Mouse (Mus musculus) c-Kit-negative CD71-positive TER-119-positive erythroid progenitor cells, embryonic 14.5 days (primary cell): Measurements from ENCODE around the gene Hspa5.
"Not testable (repeated sequence)": the region's sequence is repeated elsewhere in the genome, so short reads cannot be mapped to it uniquely, and the experiment has no call there.

Experiments used
- DNase-seq: peaks from one replicate; pipeline ENCODE4 v3.0.0-alpha.2; 2013; ENCODE audit warnings: low read depth, low spot score

Gene Hspa5

DNA sequence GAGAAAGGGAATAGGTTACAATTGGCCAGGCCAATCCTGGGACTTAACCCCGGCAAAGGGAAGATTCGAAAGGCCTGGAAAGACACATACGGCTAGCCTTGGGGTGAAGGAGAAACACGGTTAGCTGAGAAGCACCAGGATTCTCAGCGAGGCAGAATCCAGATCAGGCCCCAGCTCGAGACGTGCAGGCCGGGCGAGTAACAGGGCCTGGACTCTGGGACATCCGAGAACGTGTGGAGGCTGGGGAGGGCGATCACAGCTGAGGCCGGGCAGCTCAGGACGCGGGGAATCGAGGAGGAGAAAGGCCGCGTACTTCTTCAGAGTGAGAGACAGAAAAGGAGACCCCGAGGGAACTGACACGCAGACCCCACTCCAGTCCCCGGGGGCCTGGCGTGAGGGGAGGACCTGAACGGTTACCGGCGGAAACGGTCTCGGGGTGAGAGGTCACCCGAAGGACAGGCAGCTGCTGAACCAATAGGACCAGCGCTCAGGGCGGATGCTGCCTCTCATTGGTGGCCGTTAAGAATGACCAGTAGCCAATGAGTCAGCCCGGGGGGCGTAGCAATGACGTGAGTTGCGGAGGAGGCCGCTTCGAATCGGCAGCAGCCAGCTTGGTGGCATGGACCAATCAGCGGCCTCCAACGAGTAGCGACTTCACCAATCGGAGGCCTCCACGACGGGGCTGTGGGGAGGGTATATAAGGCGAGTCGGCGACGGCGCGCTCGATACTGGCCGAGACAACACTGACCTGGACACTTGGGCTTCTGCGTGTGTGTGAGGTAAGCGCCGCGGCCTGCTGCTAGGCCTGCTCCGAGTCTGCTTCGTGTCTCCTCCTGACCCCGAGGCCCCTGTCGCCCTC lies at the start of gene Hspa5:
TSS of gene Hspa5 (plus strand) at position 603 of the 859 bp plus-strand sequence.
- DNase-seq = peak; percentile 98

DNA sequence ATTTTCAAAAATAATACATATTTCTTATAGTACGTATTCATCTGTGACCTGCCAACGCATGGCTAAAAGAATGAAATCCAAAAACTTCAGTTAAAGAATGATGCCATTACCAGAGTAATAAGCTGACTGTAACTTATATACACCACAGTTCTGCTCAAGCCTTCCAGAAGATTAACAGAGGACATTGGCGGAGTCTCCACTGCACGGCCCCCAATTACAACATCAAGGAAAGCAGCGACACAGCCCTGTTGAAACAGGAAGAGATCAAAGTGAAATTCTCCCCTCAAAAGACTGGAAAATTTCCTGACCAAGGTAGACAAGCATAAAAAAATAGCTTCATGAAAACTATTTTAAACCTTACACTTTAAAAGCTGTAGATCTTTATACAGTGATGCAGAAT lies 46.5 kb upstream of the Hspa5 start:
- no peak for DNase-seq

DNA sequence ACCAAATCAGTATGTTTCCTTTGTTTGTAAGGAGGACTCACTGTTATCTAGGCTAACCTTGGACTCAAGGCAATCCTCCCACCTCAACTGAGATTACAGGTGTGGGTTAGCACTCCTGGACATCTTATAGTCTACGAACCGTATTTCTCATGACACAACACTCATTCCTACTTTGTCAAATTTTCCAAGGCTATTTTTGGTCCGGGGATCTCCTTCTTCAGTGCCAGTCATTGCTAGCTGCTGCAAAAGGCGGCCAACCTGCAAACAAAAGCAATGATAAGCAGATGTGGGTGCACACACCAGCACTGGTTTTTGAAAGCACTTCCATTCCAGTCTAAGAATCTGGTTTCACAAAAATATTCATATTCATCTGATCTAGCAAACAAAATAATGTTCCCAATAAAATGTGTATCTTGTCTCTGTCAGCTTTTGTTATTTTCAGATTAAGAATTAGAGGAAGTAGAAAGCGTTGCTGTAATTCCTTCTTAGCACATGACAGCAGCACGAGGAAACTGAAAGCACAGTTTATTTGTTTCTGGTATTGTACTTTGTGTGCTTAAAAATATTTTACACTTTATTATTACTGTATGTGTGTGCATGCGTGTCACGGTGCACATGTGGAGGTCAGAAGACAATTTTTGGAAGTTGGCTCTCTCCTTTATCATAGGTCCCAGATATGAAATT lies 44.6 kb upstream of the Hspa5 start:
- DNase-seq = no peak

DNA sequence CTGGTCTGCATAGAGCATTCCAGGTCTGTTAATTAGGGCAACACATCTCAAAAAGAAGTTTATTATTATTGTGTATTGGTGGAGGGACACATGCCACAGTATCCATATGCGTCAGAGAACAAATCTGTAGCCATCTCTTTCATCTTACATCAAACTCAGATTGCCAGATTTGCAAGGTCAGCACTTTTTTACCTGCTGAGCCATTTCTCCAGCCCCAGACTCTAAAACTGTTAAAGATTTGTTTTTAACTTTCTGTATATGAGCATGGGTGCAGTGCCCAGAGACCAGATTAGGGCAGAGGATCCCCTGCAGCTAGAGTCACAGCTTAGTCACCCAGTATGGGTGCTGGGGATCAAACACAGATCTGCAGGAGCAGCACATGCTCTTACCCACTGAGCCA lies 35.1 kb upstream of the Hspa5 start:
- DNase-seq = no peak

DNA sequence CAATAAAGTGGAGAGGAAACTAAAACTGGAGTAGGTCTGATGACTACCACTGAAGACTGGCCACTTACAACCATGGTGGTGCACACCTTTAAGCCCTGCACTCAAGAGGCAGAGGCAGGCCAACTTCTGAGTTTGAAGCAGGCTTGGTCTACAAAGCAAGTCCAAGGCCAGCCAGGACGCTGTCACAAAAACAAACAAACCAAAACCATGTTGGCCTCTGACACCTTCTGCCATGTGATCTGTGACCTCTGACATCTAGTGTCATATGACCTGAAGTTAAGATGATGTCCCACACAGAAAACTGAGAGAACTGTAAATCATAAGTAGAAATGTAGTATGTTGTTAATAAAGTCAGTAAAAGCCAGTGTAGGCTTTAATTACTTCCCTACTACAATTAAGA lies 33.9 kb upstream of the Hspa5 start:
- no peak for DNase-seq

DNA sequence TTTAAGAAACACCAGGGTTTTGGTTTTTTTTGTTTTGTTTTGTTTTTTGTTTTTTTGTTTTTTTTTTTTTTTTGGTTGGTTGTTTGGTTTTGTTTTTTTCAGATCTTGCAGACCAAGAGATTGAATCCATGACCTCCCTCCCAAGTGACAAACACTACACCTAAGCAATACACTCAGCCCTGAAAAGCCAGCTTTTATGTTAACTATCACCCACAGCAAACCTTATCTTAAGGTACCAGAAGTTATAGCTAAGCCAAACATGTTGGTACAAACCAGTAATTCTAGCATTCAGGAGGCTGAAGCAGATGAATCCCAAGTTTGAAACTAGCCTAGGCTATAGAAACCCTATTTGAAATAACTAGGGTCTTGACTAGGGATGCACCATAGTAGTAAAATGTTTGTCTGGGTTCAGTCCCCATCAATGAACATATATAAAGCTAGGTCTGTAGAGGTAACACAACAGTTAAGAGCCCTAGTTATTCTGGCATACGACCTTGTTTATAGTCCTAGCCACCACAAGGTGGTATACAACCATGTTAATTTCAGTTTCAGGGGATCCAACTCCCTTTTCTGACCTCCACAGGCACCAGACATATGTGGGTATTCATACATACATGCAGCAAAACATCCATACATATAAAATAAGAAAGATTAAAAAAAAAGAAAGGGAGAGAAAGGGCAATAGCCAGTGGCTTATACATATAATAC lies 31.9 kb upstream of the Hspa5 start:
- DNase-seq = peak; percentile 69

DNA sequence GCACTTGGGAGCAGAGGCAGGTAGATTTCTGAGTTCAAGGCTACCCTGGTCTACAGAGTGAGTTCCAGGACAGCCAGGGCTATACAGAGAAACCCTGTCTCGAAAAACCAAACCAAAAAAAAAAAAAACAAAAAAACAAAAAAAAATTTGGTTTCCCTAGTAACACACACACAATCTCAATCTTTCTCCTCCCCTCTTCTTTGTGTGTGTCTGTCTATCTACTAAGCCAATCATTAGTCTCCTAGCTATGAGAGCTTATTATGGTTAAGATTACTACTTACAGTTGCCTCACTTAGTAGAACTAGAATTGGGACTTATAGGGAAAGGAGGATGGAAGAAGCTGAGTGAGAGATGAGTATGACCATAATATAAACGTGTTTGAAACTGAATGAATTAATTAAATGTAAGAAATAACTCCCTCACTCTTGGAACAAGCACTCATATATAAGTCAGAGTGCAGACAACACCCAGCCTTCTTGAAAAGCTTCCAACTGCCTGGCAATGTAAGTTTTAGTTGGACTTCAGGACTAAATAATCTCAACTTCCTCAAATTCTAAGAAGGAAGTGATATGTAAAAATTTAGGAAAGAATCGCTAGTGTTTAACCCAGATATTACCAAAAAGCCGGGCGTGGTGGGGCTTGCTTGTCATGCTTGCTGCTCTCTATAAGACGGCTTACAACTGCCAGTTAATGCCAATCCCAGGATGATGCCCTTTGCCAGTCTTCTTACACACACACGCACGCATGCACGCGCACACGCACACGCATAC lies 30.2 kb upstream of the Hspa5 start:
- DNase-seq = no peak

DNA sequence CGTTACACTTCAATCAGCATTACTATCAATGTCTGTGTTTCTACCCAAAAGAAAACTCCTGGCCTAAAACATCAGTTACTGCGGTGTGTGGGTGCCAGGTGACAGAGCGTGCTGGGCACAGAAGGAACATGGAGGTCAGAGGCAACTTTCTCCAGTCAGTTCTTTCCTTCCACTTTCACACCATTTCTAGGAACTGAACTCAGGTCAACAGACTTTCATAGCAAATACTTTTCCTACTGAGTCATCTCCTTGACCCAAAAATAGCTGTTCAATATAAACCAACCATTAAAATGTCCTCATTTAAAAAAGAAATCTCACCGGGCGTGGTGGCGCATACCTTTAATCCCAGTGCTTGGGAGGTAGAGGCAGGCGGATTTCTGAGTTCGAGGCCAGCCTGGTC lies 29.1 kb upstream of the Hspa5 start:
- DNase-seq = no peak

DNA sequence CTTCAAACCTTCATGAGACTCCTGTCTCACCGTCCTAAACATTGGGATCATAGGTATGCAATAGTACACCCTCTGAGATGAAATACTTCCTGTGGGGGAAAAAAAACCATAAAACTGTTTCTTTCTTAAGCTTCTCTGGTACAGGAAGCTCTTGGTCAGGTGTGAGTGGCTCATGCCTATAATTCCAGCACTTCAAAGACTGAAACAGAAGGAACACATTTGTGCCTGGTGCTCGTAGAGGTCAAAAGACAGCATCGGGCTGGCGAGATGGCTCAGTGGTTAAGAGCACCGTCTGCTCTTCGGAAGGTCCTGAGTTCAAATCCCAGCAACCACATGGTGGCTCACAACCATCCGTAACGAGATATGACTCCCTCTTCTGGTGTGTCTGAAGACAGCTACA lies 27.3 kb upstream of the Hspa5 start:
- DNase-seq = no peak

DNA sequence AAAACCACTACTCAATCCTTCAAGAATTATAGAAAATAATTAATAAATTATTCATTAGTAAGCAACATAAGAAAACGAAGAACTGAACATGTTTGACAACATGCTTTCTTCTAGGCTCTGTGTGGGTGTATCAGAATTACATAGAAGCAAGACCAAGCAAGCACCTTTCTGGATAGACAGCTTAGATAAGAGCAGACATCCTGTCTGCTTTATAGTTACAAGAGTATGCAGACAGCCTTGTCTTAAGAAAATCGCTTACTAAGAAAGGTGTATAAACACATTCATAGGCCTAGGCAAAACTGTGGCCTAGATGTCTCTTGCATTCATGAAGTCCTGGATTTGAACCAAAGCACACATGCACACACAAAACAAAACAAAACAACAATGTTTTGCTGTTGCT lies 26.1 kb upstream of the Hspa5 start:
- no peak for DNase-seq

DNA sequence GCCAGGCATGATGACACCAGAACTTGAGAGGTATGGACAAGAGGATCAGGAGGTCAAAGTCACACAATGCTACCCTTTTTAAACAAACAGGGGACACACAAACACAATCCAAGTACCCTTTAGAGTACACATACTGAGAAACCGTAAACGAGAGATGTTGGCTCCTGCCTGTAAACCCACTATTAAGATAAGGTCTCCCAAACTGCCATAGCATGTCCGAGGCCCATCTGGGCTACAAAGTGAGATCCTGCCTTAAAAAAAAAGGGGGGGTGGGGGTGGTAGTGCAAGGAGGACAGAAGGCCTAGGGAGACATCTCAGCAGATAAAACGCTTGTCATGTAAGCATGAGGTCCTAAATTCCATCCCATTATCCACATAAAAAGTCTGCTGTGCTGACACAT lies 23.3 kb upstream of the Hspa5 start:
- no peak for DNase-seq

DNA sequence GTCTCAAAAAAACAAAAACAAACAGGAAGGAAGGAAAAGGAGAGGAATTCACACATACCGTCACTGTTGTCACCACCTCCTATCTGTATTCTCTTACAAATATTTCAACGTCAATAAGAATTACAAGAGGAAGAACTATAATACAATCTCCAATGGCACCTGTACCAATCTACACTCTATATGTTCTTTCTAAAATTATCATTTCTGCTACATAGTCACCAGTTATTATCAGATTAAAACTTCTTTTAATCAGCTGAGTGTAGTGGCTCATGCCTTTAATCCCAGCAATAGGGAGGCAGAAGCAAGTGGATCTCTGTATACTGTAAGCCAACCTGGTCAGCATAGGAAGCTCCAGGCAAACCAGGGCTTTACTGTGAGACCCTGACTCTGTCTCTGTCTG lies 21.5 kb upstream of the Hspa5 start:
- no peak for DNase-seq

DNA sequence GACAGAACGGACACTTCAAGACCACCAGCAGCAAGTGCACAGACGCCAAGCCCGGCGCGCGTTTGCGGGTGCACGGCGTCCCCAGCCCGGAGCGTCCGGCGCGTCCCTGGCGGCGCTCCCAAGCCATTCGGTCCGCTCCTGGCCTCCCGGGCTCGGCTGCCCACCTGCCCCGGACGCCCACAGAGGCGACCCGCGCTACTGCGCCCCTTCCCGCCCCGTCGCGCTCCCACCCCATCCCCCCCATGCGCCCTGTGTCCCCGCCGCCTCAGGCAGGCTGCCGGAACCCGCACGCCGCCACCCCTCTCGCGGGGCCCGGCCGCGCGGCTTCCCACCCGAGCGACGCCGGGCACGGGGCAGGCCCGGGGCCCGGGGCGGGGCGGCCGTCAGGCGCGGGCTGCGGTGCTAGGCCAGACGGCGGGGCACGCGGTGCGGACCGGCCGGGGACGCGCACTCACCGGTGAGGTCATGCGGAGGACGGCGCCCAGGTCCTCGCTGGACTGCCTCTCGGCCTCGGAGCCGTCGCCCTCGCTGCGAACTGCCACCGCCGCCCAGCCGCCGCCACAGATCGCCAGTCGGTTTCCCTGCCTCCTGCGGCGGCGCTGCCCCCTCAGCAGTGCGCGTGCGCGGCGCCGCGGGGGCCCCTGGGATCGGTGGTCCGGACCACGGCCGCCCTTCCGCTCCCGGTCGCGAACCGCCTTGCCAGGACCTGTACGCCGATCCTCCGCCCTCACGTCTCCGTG lies 17.8 kb upstream of the Hspa5 start:
- peak; percentile 76 for DNase-seq

DNA sequence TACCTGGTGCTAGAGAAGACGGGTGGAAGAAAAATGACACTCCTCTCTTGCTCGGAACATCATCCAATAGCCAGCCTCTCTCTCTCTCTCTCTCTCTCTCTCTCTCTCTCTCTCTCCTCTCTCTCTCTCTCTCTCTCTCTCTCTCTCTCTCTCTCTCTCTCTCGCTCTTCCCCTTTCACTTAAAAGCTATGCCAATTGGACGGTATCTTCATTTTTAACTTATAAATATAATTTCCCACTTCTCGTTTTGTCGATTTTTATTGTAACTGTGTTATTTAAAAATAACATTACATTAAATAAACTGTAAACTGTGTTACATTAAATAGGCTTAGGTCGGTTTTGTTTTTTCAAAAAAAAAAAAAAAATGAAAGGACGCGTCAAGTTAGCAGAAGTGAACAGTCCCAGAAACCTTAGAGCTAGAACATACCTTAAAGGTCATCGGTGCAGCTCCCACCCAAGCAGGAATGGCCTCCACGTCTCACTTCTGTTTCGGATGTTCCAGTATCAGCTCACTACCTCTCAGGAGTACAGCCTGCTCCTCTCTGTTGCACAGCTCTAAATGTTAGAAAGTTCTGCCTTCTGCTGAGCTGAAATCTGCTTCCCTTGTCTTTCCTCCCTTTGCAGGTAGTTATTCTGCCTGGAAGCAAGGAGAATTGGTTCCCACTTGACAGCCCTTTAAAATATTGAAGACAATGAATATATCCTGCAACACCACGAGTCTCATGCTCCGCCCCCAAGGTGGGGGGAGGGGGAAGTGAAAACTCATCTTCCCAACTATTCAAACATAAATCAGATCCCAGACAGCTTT lies 17.0 kb upstream of the Hspa5 start, which contains the start of gene Gapvd1:
TSS of gene Gapvd1 (minus strand) at position 682 of the 808 bp plus-strand sequence.
- DNase-seq = no peak

DNA sequence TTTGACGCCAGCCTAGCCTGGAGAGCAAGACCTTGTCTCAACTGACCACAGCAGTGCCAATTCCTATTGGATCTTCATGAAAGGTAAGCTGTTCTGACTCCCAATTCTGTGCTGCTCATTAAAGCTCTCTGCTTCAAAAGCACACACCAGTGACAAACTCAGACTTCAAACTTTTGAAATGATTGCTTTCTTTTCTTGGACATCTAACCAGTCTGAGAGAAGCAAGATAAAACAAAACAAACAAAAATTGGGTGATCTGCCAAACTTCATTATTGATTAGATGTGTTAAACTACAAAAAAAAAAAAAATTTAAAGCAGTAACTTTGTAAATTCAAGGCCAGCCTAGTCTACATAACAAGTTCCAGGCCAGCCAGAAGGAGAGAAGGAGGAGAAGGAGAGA lies 14.4 kb upstream of the Hspa5 start:
- DNase-seq = no peak

DNA sequence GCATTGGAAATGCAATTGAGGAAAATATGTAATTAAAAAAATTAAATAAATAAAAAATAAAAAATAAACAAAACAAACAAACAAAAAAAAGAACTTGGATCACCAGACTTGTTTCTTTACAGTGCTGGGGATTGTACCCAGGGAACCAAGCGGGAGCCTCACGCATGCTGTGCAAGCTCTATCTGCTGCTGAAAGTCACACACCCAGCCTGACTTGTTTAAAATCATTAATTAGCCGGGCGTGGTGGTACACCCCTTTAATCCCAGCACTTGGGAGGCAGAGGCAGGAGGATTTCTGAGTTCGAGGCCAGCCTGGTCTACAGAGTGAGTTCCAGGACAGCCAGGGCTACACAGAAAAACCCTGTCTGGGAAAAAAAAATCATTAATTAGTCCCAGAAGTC lies 10.5 kb upstream of the Hspa5 start:
- not testable (repeated sequence) for DNase-seq

DNA sequence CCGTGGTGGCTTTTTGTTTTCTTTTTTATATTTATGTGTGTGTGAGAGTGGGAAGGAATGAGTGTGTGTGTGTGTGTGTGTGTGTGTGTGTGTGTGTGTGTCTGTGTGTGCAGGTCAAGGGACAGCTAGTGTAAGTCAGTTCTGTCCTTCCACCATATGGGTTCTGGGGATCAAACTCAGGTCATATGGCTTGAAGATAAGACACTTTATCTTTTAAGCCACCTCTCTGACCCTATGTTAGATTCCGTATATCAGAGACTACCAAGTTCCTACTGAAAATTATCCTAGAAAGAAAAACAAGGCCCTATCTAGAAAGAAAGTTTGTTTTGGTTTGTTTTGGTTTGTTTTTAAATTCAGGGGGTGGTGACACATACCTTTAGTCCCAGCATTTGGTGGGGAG lies 9.6 kb upstream of the Hspa5 start:
- DNase-seq = no peak

DNA sequence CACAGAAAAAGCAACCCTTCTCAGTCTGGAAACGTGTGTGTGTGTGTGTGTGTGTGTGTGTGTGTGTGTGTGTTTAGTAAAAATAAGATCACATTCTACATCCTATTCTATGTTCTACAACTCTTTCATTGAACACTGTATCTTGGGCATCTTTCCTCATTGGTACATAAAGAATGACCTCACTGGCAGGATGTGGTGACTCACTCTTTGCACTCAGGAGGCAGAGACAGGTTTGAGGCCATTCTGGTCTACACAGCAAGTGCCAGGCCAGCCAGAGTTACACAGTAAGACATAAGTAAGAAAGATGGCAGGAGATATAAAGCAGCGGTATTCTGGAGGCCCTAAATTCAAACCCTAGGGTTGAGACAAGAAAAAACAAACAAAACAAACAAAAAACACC lies 8.9 kb upstream of the Hspa5 start:
- no peak for DNase-seq

DNA sequence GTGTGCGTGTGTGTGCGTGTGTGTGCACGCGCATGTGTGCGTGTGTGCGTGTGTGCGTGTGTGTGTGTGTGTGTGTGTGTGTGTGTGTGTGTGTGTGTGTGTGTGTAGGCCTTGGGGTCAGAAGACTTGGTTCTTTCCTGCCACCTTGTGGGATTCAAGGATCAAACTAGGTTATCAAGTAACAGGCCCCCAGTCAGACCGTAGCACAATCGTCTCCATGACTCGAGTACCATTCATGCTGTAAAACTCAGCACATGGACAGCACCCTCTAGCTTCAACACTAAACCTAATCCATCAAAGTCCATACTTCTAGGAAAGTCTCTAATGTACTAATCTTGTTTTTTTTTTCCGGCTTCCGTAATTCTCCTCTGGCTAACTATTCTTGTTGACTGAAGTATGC lies 7.0 kb upstream of the Hspa5 start:
- no peak for DNase-seq

DNA sequence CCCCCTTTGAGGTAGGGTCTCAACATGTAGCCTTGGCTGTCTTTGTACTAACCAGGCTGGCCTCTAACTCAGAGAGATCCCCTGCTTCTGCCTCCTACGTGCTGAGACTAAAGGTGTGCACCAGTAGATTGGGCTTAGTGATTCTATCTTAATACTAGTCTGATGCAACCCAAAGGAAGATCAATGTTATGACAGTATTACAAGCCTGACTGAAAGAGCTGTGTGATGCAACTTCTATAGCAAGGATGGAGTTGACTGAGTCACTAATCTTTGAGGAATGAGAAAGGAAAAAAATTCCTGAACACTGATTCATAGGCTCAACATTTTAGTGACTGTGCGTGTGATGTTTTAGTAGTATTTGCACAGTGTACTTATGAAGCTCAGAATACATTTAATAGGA lies 1.7 kb upstream of the Hspa5 start:
- no peak for DNase-seq
